Mouse (Mus musculus): ENCODE data around the gene Sash1.

- TF ChIP-seq EP300 (IDR thresholded peaks at IDR 0.05; ENCODE audit: low read length) (no peak), CTCF (conservative IDR thresholded peaks at IDR 0.05 in 1 of 2, IDR thresholded peaks at IDR 0.05 in 1 of 2; ENCODE audit: low read depth in 2 of 2, low read length in 2 of 2) (no peak), MAX (IDR thresholded peaks at IDR 0.05; ENCODE audit: low read length) (no peak), SIN3A (IDR thresholded peaks at IDR 0.05; ENCODE audit: low read length) (no peak), ZKSCAN1 (IDR thresholded peaks at IDR 0.05; ENCODE audit: borderline replicate concordance, low read depth, low read length) (no peak)
Measured at GRCm38 (mm10) chr10:8917798-8918197, 31.9 kb upstream of the Sash1 start.

All from CH12.LX (cell line).